Mouse (Mus musculus) adrenal gland, postnatal 25 days (tissue): Measurements from ENCODE around the gene Rps6ka5. TPM values are rescaled to one million over a fixed set of nuclear protein-coding genes. Genes with fewer than 3 reads are reported as not detected.

Source experiments
- DNase-seq: peaks from one replicate; pipeline ENCODE4 v3.0.0; 2021; ENCODE audit warnings: mixed read lengths
- long read RNA-seq: library from polyadenylated mRNA; stranded (forward); transcript quantifications from one replicate; pipeline ENCODE4 v2.0.0, GENCODE M21; 2021
- total RNA-seq: library from RNA; stranded (reverse); gene quantifications from 2 replicates; pipeline ENCODE4 v1.2.3, GENCODE M21; 2021

Rps6ka5 gene
- 7.8 and 11.5 TPM in 2 replicates for total RNA-seq
- long read RNA-seq, full-length matches to known transcripts = 3 of 7 reads
- long read RNA-seq, partial matches to known transcripts = 2 of 7 reads
- long read RNA-seq, other reads (novel, unspliced or antisense) = 2 of 7 reads

DNA sequence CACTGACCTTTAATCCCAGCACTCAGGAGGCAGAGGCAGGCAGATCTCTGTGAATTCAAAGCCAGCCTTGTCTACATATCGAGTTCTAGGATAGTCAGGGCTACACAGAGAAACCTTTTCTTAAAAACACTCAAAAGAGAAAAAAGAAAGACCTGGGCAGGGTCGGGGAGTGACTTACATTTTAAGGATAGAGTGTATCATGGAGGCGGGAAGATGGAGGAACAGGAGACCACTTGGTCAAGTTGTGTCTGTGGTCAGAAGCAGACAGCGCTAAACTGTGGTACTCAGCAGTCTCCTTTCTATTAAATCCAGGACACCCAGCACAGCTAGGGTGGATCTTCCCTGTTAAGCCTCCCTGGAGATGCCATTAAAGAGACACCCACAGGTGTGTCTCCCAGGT lies at the start of gene Rps6ka5:
Rps6ka5 (minus strand) TSS at position 333 of the 400 bp plus-strand sequence.
- no peak for DNase-seq

DNA sequence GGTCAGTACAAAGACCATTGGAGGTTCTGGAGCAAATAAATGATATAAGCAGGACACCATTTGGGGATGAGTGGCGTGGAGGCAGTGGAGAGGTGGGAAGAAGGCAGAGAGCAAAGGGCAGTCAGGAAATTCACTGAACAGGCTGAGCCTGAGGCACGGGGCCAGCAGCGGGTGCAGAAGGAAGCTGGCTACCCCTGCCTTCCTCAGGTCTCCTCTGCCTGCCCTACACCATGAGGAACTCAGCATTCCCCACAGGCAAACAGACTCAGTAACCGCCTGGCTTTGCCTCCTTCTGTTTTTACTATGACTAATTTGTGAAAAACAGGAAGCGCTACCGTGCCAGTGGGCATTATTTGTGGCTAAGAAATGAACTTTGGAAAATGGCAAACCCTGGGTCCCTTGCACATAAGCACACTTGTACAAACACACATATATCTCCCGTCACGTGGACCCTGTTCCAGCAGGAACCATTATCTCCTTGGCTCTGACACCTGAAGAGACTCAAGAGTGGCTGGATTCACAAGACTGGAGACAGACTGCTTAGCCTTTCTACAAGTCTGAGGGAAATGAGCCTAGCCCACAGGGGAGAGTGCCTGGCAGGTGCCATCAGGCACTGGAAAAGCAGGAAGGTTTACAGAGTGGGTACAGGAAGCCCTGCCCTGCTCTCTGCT lies 49.3 kb upstream of the Rps6ka5 start:
- peak; percentile 24 for DNase-seq

DNA sequence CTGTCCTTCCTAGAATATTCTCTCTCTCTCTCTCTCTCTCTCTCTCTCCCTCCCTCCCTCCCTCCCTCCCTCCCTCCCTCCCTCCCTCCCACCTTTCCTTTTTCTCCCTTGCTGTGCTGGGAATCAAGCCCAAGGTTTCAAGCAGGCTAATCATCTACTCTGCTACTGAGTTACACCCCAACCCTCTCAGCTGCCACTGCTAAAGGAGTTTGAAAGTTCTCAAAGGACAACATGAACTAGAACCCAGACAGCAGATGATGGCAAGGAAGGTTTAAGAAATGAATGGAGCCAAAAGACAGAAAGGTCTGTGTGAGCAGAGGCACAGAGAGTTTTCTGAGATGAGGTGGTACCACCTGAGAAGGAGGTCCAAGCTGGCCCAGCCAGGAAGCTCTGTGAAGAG lies 48.5 kb upstream of the Rps6ka5 start:
- DNase-seq = no peak

DNA sequence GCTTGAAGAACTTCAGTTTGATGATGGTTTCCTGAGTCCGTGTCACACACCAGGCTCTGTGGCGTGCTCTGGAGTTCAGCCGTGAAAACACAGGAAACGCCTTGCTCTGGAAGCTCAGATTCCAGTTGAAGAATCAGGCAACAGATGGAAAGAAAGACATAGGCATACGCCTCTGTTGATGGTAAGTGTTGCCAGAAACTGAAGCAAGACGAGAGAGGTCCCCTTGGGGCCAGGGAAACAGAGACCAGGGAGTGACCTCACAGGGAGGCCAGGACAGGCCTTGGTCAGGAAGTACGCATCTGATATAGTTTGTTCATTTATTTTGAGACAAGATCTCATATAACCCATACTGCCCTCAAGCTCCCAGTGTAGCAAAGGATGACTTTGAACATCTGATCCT lies 48.0 kb upstream of the Rps6ka5 start:
- no peak for DNase-seq

DNA sequence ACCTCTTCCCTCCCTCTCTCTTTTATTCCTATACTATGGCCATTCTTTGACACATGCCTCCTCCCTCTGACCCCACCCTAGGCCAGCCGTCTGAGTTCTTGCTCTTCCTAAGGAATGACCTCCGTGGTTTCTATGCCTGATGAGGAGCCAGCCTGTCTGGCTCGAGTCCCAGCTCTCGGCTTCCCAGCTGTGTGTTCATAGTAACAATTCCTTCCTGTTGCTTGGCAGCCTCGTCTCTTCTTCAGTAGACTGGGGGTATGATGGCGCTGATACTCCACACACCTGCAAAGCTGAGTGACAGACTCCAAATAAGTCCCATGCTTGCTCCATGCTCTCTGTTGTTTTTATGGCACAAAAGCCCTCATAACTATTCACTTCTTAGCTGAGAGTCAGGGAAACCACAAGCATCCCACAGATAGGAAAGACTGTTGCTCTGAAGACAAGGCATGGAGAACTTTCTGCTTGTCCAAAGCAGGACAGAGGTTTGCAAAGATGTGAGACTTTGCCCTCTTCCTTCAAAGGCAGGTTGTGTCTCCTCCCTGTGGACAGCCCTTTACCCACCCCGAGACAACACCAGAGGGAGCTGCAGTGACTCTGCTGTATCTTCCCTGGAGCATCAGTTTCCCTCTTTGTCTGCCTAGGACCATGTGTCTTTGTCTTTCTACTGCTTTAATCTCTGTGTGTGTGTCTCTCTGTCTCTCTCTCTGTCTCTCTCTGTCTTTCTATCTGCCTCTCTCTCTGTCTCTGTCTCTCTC lies 45.6 kb upstream of the Rps6ka5 start:
- DNase-seq = peak; percentile 52

DNA sequence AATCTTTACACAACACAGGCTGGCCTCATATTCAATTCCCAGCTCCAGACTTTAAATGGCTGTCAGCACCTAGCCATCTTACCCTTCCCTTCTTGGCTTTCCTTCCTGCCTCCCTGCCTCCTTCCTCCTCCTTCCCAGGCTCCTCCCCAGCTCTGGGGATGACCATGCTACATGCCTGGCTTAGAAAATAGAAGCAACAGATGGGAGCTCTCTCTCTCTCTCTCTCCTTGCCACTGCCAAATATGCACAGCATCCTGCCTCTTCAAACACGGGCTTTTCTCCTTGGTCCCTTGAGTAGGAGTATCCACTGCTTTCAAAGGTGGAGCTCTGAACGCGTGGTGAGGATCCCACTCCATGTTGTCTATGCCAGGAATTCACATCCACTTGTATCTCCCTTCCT lies 44.0 kb upstream of the Rps6ka5 start:
- DNase-seq = no peak

DNA sequence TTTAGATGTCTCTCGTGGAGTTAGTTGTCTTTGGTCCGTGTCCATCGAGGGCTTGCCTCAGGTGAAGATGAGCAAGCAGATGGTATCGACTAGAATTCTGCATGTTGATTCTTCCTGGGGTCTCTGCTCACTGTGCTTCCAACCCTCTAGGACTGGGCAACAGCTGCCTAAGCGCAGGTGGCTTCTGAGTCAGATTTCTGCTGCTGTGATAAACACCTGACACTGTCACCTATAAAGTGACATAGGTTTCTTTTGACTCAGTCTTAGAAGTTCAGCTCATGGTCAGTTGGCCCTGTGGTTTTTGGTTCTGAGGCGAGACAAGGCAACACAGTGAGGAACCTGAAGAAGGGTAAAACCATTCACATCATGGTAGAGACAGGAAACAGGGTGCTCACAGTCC lies 43.1 kb upstream of the Rps6ka5 start:
- no peak for DNase-seq

DNA sequence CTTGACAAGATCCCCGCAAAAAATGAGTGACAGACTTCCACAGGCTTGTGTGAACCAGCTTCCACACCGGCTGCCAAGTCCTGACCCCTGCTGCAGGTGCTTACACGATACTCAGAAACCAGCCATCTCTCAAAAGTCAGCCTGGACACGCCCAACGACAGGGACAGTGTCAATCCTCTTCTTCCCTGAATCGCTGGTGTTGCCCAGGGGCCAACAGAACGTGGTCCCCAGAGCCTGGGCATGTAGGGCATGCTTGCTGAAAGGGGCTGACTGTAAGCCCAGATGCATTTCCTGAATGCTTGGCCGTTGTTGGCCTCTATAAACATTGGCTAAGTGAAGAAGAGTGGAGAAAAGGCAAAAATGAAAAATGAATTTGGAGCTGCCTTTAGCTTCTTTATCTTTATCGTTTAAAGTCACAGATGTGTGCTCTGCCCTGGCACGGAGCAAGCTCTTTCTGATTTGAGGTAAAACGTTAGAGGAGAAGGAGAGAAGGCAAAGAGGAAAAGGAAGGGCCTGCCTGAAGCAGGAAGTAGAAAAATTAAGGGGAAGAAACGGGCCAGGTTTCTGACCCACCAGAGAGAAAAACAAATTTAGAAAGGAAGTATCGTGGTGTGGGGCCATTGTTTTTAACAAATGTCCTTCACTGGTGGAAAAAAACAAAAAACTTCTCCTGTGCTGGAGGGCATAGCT lies 37.7 kb upstream of the Rps6ka5 start:
- no peak for DNase-seq

DNA sequence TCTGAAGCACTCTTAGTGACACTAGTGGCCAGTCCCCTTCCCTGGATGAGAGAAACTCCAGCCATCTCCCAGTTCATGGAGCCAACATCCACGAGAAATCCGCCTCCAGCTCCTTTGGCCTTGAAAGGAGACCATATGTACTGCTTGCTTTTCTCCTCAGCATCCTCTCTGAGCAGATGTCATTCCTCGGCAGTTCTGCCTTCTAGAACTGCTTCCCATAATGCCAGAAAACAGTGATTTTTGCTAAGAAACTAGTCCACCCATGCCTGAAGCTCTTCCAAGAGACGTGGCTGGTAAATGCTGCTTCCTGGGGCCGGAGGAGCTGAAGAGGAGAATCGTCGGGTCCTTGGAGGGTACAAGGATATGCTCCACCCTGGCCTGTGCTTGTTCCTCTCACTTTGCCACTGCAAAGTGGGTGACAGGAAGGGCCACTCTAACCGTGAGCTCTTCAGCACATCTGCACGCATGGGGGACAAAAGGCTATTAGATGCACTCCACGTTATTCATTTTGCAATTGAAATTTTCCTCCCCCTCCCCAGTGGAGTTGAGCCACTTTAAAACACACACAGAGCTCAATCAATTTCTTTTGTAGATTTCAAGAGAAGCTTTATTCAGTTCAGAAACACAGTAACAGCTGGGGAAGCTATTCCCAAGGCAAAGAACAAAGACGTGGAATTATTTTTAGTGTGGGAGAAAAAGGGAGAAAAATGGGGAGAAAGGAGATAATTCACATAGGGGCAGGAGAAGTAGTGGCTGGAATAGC lies 36.1 kb upstream of the Rps6ka5 start:
- DNase-seq = no peak

DNA sequence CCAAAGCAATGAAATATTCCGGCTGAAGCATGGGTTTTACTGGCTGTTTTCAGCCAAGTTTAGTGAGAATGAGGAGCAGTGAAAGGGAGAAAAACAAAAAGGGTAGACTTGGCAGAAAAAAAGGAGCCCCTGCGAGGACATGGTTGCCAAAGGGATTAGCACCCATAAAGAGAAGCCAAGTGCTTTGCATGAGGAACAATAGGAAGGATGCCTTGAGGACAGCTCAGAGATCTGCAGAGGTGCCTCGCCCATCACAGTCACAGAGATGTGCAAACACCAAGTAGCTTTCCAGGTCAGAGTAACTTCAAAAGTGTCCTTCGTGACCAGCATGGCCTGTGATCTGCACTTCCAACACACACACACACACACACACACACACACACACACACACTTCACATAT lies 30.6 kb upstream of the Rps6ka5 start:
- no peak for DNase-seq

DNA sequence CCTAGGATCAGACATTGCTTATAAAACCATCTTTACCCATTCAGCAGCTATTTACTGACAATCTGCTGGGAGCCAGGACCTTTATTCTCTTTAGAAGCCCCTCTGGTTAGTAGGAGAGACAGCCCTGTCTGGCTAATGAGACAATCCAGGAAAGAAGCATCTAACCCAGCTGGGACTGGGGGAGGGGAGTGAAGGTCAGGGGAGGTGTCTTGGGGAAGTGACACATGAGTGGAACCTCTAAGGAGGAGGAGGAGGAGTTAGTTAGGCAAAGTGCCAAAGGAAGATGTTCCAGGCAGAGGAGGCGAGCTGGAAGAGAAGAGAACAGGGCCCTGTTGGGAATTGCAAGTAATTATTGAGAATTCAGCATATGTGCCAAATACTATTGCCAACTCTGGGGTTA lies 26.9 kb upstream of the Rps6ka5 start:
- no peak for DNase-seq

DNA sequence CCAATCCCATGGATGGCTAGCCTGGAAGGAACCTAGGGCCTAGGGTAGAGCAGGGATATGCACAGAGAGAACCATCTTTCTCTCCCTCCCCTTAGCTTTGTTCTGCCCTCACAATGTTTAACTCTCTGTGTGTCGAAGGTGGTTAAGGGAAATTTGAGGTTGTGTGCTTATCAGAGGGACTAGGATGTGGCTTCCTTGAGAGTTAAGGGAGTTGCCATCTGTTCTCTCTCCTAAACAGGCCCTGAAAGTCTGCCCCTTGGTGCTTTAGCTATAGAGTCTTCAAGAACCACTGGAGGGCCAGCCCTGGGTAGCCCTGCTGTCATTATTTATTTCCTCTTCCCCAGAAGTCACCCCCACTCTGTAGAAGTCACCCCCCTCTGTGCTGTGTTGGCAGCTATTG lies 26.2 kb upstream of the Rps6ka5 start:
- DNase-seq = no peak

DNA sequence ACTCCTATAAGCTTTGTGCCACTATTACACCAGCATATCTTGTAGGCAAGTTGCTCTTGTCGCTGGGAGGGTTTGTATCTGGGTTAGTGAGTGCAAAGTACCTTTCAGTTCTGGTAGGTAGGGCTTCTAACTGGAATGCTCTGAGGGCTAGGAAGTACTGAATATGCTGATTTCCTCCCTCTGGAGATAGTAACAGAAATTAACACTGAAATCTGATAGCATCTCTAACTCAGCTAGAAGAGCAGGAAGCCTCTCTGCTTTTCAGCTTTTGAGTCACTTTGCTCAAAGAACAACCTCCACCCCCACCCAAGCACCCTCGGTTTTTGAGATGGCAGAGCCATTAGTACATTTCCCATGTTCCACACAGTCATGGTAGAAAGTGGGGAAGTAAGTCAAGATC lies 15.7 kb upstream of the Rps6ka5 start:
- no peak for DNase-seq

DNA sequence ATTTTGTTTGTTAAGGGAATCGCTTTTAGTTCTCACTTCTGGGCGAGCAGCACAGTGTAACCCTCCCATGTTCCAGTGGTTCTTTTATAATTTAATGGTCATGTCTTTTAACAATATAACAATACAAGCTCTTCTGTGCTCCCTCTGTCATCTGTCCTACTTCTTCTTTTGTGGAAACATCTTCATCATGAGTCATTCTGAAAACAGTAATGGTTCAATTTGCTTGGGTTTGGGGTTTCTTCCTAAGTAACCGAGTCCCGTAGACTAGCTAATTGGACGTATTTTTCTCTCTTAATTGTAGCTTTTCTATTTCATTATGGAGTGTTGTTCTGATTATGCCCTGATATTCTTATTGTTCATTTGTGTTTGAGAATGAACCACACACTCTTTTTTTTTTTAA lies 13.5 kb upstream of the Rps6ka5 start:
- no peak for DNase-seq

DNA sequence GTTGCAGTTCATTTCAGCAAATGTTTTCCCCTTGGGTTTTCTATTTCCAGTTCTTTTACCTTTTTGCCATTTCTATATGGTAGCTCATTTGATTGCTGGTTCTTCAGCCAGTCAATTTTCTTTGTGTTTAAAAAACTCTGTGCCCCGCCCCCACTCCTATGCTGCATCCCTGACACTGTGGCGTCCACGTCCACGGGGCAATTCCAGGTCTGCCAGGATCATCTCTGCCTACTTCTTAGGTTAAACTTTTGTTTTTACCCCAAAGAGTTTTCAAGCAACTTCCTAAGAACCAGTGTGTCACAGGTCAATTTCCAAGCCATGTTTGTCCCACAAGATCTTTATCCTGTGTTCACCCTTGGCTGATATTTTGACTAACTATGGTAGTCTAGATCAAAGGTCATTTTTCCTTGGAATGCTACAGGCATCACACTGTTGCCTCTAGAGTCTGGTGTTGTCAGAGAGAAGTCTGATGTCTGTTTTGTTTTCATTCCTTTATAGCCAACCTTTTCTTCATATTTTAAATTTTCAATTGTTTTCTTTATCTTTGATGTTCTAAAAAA lies 12.3 kb upstream of the Rps6ka5 start:
- DNase-seq = no peak

DNA sequence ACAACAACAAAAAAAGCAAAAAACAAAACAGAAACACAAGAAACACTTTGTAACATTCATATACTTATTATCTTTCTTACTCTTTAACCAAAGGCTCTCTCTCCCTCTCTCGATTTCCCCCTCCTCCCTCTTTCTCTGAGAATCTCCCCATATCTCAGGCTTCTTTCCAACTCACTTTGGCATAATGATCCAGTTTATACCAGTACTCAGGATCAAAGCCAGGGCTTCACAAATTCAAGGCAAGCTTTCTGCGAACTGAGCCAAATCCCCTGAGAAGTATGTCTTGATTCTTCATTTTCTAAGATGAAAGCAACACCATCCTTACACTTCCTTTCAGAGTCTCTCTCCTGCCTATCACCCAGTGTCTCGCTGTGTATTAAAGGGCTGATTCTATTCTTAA lies 11.7 kb upstream of the Rps6ka5 start:
- DNase-seq = no peak

DNA sequence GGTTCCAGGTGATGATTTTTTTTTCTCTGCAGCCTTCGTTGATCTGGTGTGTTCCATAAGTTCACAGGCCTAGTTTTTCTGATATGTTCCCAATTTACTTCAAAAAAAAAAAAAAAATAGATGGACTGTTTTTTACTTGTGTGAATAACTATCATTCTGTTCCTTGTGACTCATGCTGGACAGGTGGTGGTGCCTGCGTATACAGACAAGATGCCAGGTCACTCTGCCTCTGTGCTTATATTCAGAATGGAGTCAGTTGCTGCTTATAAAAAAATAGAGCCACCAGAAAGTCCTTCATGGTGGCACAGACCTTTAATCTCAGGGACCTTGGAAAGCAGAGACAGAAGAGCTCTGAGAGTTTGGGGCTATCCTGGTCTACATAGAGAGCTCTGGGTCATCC lies 8.8 kb upstream of the Rps6ka5 start:
- DNase-seq = no peak

DNA sequence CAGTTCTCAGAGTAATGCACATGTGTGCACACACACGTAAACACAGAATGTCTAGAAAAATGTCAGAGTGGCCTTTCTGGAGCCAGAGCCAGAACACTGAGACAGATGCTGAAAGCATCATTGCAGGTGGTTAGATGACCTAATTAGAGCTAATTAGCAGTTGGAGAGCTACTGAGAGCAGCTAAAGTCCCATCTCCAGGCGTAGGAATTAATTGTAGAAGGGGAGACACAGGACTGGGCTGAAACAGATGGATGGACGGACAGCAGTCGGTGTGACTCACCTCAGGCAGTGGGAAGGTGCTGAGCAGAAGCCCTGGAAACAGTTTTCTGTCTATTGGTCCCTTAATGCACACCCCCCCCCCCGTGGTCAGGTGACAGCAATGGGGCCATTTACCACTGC lies 8.4 kb upstream of the Rps6ka5 start:
- DNase-seq = no peak

DNA sequence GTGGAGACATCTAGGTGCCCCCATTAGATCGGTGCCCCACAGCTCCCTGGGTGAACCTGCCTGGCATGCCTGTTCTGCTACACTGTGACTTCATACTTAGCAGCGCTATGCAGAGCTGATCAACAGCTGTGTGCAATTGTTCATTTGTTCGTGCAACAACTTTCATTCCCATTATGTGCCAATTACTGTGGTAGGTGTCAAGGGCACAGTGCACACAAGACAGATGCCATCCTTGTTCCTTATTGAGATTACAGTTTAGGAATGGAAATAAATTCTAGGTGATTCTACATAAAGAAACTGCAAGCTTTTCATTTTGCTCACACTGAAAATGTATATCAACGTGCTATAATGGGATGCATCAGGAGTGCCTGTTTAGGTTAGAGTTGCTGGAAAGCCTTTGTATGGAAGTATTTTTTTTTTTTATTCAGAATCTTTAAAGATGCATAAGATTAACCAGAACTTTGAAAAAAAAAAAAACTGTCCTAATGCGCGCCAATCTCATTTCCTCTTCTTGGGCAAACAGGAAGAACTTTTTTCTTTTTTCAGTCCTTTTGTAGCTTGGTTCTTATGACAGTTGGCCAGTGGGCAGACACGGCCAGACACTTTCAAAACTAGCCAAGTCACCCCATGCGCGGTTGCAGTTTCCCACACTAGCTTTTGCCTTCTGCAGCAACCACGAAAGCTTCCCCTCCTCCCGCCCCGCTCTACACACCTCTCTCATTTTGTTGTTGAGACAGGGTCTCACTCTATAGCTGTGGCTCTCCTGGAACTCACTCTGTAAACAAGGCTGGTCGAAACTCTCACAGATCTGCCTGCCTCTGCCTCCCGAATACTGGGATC lies 2.1 kb upstream of the Rps6ka5 start:
- no peak for DNase-seq

DNA sequence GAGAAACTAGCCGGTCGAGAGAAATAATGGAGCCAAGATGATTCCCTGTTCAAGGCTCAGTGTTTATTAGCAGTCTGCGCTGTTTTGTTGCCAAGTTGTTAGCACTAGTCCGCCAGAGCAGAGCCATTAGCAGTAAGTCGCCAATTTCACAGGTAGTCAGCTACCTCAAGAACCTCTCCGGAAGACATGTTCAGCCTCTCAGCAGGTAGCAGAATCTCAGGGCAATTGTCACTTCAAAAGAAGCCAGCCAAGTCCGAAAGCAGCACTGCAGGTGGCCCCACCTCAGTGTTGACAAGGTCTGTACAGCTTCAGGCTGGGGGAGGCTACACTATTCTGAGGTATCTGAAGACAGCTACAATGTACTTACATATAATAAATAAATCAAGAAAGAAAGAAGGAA lies 1.1 kb upstream of the Rps6ka5 start:
- DNase-seq = no peak

DNA sequence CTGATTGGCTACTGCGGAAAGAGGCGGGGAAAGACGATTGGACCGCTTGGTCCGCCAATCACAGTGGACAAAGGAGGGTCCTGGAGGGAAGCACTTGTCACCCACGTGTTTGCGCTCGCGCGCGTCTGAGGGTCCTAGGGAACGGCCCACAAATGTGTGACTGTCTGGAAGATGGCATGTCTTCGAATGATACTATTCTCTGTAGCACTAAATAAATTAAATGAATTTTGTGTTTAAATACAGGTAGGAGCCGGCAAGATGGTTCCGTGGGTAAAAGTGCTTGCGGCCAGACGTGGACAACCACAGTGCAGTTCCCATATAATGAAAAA lies 1.4 kb downstream of the Rps6ka5 start:
- no peak for DNase-seq
